16 mouse cellular contexts compared by ENCODE assay signal in the genomic region with DNA sequence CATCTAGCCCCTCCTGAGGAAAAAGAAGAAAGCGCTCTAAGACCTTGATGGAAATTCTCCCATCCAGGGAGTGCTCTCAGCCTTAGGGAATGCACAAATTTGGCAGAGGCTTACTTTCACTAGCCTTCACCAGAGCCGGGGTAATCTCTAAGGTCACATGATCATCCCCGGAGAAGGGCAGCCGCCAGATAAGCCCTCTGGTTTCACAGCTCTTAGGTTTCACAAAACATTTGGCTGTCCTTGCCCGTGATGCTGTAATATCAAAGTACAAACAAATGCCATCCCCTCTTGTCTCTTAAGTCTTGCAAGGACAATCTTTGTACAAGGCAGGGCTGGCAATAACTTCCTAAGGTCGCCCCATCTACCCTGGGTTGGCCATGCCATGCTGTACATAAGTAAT.
DNase-seq lines count a peak whose midpoint lies in the region; ATAC-seq and TF ChIP-seq lines count a peak whose summit lies in the region.
"Had no signal": no experiment of that assay in that cellular context is flagged by ENCODE, and none has a peak within 500 bp of the region (broad histone marks: within the 10 kb centered on the region; RNA-seq: fewer than 3 reads in every experiment).

No protein-coding gene starts in this region.

- no peak for ATAC-seq in forebrain, embryonic 11.5 days (replicated peaks; ENCODE audit: low FRiP score)
- ATAC-seq in erythroblast, adult 5-6 weeks (replicated peaks; ENCODE audit: low FRiP score, poor library complexity, severe bottlenecking), result no peak
- ATAC-seq: forebrain, embryonic 16.5 days had no signal

- no peaks in the 10 kb centered on the region for H3K27me3 ChIP-seq in kidney, adult 2 months (replicated peaks; ENCODE audit: control insufficient read depth, insufficient read depth, low read length)
- peaks cover 3% of the 10 kb centered on the region; the same call in 1 of the 2 replicates for H3K27me3 ChIP-seq in forebrain, embryonic 11.5 days (ENCODE audit: control insufficient read depth, insufficient read depth, low read length)
- H3K27me3 ChIP-seq: embryonic facial prominence, embryonic 13.5 days; stomach, embryonic 15.5 days had no signal

- H3K4me3 ChIP-seq in kidney, adult 2 months (ENCODE audit: insufficient read depth, low read depth, low read length), result no peak overlapping the region; the same call in 1 of the 2 replicates
- H3K4me3 ChIP-seq in forebrain, embryonic 11.5 days (ENCODE audit: low read depth, low read length), result no peak overlapping the region
- H3K4me3 ChIP-seq: embryonic facial prominence, embryonic 13.5 days; liver, embryonic 15.5 days; midbrain, embryonic 10.5 days; neural tube, embryonic 12.5 days; stomach, embryonic 15.5 days had no signal

- no peak for TF ChIP-seq CTCF in kidney, adult 2 months (conservative IDR thresholded peaks at IDR 0.05; ENCODE audit: insufficient read depth, insufficient read length, low read depth, low read length)

- no peak for DNase-seq in kidney, adult 2 months
- DNase-seq in kidney, adult 9 months, result no peak
- peak; percentile 31 for DNase-seq in ZHBTc4 (ENCODE audit: low read depth, low spot score)
- peak; percentile 61 to 74 for DNase-seq in heart, adult 18-20 months
- peak; percentile 44 to 56 for DNase-seq in heart, postnatal 10 days
- DNase-seq in forebrain, embryonic 11.5 days (ENCODE audit: low spot score), result no peak
- no peak for DNase-seq in thymus, postnatal 14 days
- DNase-seq: cerebellum, adult 9-10 months; kidney, postnatal 4 days had no signal

- H3K9ac ChIP-seq in forebrain, embryonic 11.5 days (ENCODE audit: low read length), result no peak overlapping the region
- H3K9ac ChIP-seq: embryonic facial prominence, embryonic 13.5 days; liver, embryonic 15.5 days; neural tube, embryonic 12.5 days; stomach, embryonic 15.5 days had no signal

- no peak for TF ChIP-seq POLR2A in kidney, adult 2 months (IDR thresholded peaks at IDR 0.05; ENCODE audit: low read depth, low read length)

- intact Hi-C loops in heart, postnatal 10 days (cut with DNase I), result no loop called here

- H3K36me3 ChIP-seq in kidney, adult 2 months (ENCODE audit: control insufficient read depth, insufficient read depth, low read length), result no peaks in the 10 kb centered on the region
- H3K36me3 ChIP-seq in forebrain, embryonic 11.5 days (ENCODE audit: control insufficient read depth, insufficient read depth, low read length), result no peaks in the 10 kb centered on the region
- H3K36me3 ChIP-seq: embryonic facial prominence, embryonic 13.5 days; liver, embryonic 15.5 days; midbrain, embryonic 10.5 days; neural tube, embryonic 12.5 days; stomach, embryonic 15.5 days had no signal

- H3K27ac ChIP-seq in kidney, adult 2 months (ENCODE audit: insufficient read depth, low read depth, low read length), result peak overlapping the region; percentile 83; the same call in 1 of the 2 replicates
- H3K27ac ChIP-seq in forebrain, embryonic 11.5 days (ENCODE audit: low read depth, low read length), result no peak overlapping the region
- H3K27ac ChIP-seq: embryonic facial prominence, embryonic 13.5 days; liver, embryonic 15.5 days; midbrain, embryonic 10.5 days; neural tube, embryonic 12.5 days; stomach, embryonic 15.5 days had no signal

- peaks cover 47% of the 10 kb centered on the region for H3K4me1 ChIP-seq in kidney, adult 2 months (ENCODE audit: control insufficient read depth, insufficient read depth, low read length)
- peaks cover 5% of the 10 kb centered on the region; the same call in 1 of the 2 replicates for H3K4me1 ChIP-seq in forebrain, embryonic 11.5 days (replicated peaks; ENCODE audit: control insufficient read depth, insufficient read depth, low read length)
- H3K4me1 ChIP-seq: stomach, embryonic 15.5 days had no signal

- H3K4me2 ChIP-seq in forebrain, embryonic 11.5 days (ENCODE audit: low read depth, low read length, severe bottlenecking), result no peak overlapping the region
- H3K4me2 ChIP-seq: embryonic facial prominence, embryonic 13.5 days; liver, embryonic 15.5 days; neural tube, embryonic 12.5 days; stomach, embryonic 15.5 days had no signal

- 35% methylated on average over 6 of the region's 6 CpGs for WGBS in kidney, adult 2 months
- 56% methylated on average over 6 of the region's 6 CpGs for WGBS in forebrain, embryonic 11.5 days

- no peaks in the 10 kb centered on the region for H3K9me3 ChIP-seq in forebrain, embryonic 11.5 days (ENCODE audit: control insufficient read depth, low read length)
- H3K9me3 ChIP-seq: embryonic facial prominence, embryonic 13.5 days; liver, embryonic 15.5 days; midbrain, embryonic 10.5 days; neural tube, embryonic 12.5 days; stomach, embryonic 15.5 days had no signal

Comparison
In these comparisons a context has a peak if more than half of its experiments do, and no peak if none do; other contexts are left out.
1. DNase-seq: peak in ZHBTc4 (single experiment), heart, adult 18-20 months (2 of 2) and heart, postnatal 10 days (2 of 2); none in kidney, adult 2 months (single experiment), kidney, adult 9 months (single experiment), forebrain, embryonic 11.5 days (single experiment) and thymus, postnatal 14 days (single experiment).